Mouse (Mus musculus): Measurements from ENCODE around the gene Gm28539.
"Not testable (repeated sequence)": the region's sequence is repeated elsewhere in the genome, so short reads cannot be mapped to it uniquely, and the experiment has no call there.

Gm28539 gene

GRCm38 (mm10) chr16:18836468-18837208 is at the start of gene Gm28539, which contains the start of gene 2510002D24Rik:
TSS of gene Gm28539 (plus strand) at chr16:18836584.
TSS of gene 2510002D24Rik (plus strand) at chr16:18836578.
- DNase-seq = peak; percentile 90

- DNase-seq = no peak
Measured at GRCm38 (mm10) chr16:18786652-18787051, 49.7 kb upstream of the Gm28539 start.

- no peak for DNase-seq
Measured at GRCm38 (mm10) chr16:18788627-18789406, 47.6 kb upstream of the Gm28539 start.

GRCm38 (mm10) chr16:18795223-18795899 is 41.0 kb upstream of the Gm28539 start:
- DNase-seq = no peak

- DNase-seq = no peak
Measured at GRCm38 (mm10) chr16:18796645-18797044, 39.7 kb upstream of the Gm28539 start.

- no peak for DNase-seq
Measured at GRCm38 (mm10) chr16:18798151-18798550, 38.2 kb upstream of the Gm28539 start.

- peak; percentile 35 for DNase-seq
Measured at GRCm38 (mm10) chr16:18798841-18799240, 37.5 kb upstream of the Gm28539 start.

- DNase-seq = no peak
Measured at GRCm38 (mm10) chr16:18805746-18806145, 30.6 kb upstream of the Gm28539 start.

- no peak for DNase-seq
Measured at GRCm38 (mm10) chr16:18809001-18809400, 27.4 kb upstream of the Gm28539 start.

- no peak for DNase-seq
Measured at GRCm38 (mm10) chr16:18811032-18811431, 25.4 kb upstream of the Gm28539 start.

GRCm38 (mm10) chr16:18811468-18812384 is 24.7 kb upstream of the Gm28539 start, which contains the start of the genes Ufd1 and Cdc45:
TSS of gene Ufd1 (plus strand) at chr16:18811779.
TSS of gene Cdc45 (minus strand) at chr16:18811987.
- DNase-seq = peak; percentile 93

GRCm38 (mm10) chr16:18812385-18812910 is 23.9 kb upstream of the Gm28539 start:
- no peak for DNase-seq

- DNase-seq = no peak
Measured at GRCm38 (mm10) chr16:18822356-18822755, 14.0 kb upstream of the Gm28539 start.

- DNase-seq = no peak
Measured at GRCm38 (mm10) chr16:18822925-18823324, 13.5 kb upstream of the Gm28539 start.

- no peak for DNase-seq
Measured at GRCm38 (mm10) chr16:18828630-18829029, 7.8 kb upstream of the Gm28539 start.

- no peak for DNase-seq
Measured at GRCm38 (mm10) chr16:18829102-18829501, 7.3 kb upstream of the Gm28539 start.

- DNase-seq = no peak
Measured at GRCm38 (mm10) chr16:18833486-18833885, 2.9 kb upstream of the Gm28539 start.

- no peak for DNase-seq
Measured at GRCm38 (mm10) chr16:18836073-18836467, 314 bp upstream of the Gm28539 start.

- no peak for DNase-seq
Measured at GRCm38 (mm10) chr16:18838346-18838745, 2.0 kb downstream of the Gm28539 start.

- no peak for DNase-seq
Measured at GRCm38 (mm10) chr16:18846301-18846820, 10.0 kb downstream of the Gm28539 start.

GRCm38 (mm10) chr16:18849521-18850190 is 13.3 kb downstream of the Gm28539 start:
- DNase-seq = not testable (repeated sequence)
